Mouse (Mus musculus) C2C12 (cell line): Measurements from ENCODE around the gene Pid1.

Experiments
- CEBPB ChIP-seq: IDR thresholded peaks from one replicate; pipeline ENCODE4 v1.6.1; 2011; ENCODE audit warnings: low read depth, mild to moderate bottlenecking, control low read depth, moderate library complexity
- CTCF ChIP-seq: IDR thresholded peaks from one replicate; pipeline ENCODE4 v1.5.1; 2011; ENCODE audit not compliant: control insufficient read depth, insufficient read depth, insufficient read length
- MAX ChIP-seq: IDR thresholded peaks from one replicate; pipeline ENCODE4 v1.6.1; 2011; ENCODE audit warnings: mild to moderate bottlenecking, control low read depth
- MYOG ChIP-seq: IDR thresholded peaks from one replicate; pipeline ENCODE4 v1.6.1; 2011; ENCODE audit not compliant: control insufficient read depth, insufficient read length; ENCODE audit errors: extremely low read depth
- USF1 ChIP-seq: IDR thresholded peaks from one replicate; pipeline ENCODE4 v1.6.1; 2011; ENCODE audit warnings: low read depth, mild to moderate bottlenecking, control low read depth, moderate library complexity

- TF ChIP-seq CTCF (no peak), USF1 (no peak), MYOG (no peak), MAX (no peak), CEBPB (no peak)
Observed at GRCm38 (mm10) chr1:84404880-84405279, 40.9 kb upstream of the Pid1 start.
